Mouse (Mus musculus) right cerebral cortex, adult 2 months (tissue): ENCODE data around the gene Art5.
A peak's percentile ranks its signal among the peaks of the same experiment; 100 is the strongest.

Experiments
- DNase-seq, 2 experiments: peaks; one replicate each; pipeline ENCODE4 v3.0.0; 2021 to 2022; ENCODE audit warnings: low spot score in 2 of 2

Gene Art5

DNA sequence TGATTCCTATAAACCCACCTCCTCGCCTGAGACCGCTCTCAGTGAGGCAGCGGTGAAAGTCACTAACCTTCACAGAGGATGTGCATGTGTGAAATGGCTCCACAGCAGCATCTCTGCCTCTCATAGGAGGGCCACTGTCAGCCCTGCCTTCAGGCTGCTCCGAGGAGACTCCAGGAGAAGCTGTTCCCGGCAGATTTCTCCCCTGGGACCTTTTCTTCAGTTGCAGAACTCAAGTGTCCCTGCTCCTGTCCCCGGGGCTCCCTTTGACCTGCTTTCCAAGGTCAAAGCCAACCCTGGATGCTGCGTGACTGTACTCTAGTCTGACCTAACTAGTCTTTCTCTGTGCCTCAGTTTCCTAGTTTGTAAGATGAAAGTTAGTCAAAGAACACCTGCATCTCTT, at the start of gene Art5:
TSS of gene Art5 (minus strand) at position 319 of the 400 bp plus-strand sequence.
- DNase-seq: no peak

DNA sequence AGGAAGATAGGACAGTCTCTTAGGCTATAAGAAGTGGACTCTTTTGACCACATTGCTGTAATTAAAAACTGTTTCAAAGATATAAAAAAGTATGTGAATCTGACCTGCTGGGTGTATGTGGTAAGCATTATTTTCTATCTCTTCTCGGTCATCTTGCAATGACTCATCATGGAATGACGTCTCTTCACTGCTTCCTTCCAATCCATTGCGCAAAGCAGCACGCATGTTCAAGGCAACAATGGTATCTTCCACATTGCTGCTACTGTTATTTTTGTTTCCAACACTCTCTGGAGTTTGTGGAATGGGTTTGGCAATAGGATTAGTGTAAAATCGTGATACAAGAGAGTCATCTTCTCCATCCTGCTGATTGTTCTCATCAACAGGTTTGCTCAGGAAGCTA, 44.4 kb upstream of the Art5 start:
- no peak for DNase-seq

DNA sequence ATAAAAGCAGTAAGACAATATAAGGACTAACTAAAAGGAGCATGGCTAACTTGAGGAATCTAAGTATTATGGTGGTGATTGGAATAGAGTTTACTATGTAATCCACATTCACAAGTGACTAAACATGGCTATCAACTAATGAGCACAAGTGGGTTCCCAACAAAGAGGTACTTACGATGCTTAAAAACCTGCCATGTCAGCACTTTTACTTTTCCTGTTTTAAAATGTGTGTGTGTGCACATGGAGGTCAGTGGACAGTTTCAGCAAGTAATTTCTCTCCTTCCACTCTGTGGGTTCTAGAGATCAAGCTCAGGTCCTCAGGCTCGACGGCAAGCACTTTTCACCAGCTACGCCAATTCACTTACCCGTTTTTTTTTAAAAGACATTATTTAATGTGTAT, 28.6 kb upstream of the Art5 start:
- DNase-seq: no peak

DNA sequence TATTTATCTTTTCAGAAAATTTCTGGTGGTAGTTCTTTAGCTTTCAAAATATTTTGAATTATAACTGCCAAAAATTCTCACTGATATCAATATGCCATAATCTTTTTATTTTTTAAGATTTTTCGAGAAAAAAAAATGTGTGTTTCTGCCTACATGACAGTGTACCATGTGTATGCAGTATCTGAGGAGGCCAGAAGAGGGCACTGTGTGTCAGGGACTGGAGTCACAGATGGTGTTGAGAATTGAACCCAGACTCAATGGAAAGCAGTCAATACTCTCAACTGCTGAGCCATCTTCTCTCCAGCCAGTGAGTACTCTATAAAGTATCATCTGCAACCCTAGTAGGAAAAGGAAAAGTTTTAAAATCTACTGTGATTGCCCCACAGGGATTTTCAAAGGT, 28.2 kb upstream of the Art5 start:
- no peak for DNase-seq

DNA sequence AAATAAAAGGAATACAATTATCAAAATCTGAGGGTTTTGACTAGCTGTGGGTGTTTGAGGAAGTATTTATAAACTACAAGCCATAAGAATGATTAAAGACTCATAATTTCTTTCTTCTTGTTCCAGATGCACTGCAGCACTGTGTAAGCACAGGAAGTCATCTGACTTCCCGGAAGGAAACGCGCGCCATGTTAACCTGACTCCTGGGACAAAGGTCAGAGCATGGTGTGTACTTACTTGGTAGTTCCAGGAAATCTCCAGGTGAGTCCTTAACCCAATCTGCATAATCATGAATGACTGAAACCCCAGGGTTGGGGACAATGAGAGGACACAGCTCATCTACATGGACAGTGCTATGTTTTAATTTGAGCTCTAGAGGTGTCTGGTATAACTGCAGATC, 23.1 kb upstream of the Art5 start:
- no peak for DNase-seq

DNA sequence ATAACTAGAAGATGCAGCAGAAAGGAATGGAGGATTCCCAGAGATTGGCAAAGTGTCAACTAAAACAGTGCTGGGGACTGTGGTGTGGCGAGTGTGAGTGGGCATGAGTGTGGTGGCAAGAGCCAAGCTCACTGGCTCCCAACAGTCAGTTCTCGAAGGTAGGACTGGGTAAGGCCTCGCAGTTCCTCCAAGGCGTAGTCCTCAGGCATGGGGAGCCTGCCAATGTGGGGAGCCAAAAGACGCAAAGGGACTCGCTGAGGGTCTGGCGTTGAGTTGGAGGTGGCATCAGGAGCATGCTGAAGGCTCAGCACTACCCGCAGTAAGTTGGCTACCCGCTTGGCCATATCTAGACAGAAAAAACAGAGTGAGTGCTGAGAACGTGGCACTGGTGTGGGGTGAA, 11.0 kb upstream of the Art5 start:
- DNase-seq: no peak

DNA sequence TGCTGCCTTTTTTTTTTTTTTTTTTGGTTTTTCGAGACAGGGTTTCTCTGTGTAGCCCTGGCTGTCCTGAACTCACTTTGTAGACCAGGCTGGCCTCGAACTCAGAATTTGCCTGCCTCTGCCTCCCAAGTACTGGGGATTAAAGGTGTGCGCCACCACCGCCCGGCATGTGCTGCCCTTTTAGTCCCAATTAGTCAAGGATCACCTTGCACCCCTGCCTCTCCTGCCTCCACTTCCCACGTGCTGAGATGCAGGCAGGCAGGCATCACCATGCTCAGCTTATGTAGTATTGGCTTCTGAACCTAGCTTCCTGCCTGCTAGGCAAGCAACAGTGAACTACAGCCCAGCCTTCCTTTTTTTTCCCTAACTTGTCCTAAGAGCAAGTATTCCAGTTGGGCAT, 8.1 kb upstream of the Art5 start:
- DNase-seq: no peak

DNA sequence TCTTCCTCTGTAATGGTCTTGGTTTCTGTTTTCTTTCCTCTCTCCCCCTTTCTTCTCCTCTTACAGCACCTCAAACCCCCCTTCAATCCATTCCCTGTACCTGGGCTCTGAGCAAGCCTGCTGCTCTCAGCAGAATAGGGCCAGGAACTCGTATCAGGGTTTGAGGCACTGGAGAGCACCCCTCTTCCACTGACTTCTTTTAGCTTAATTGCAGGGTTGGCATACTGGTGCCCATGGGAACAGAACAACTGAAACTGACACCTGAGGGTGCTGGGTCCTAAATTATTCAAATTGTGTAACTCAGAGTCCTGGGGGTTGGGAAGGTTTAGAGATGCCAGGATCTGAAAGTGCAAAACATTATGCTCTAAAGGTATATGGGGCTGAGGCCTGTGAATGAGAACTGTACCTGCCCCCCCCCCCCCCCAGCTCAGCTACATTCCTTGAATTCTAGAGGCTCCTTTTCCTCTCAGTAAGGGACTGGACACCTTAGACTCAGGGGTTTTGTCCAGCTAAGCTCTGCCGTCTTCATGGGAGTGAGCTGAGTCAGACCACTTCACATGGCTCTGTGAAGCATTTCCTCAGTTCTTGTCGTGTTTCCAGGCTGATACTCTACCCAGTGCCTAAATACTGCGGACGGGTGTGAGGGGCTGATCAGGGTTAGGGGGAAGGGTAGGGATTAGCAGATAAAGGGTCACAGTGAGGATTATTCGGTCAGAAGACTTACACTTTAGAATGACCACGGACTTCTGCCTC, 7.5 kb upstream of the Art5 start, which contains the start of gene Chrna10:
TSS of gene Chrna10 (minus strand) at position 250 of the 753 bp plus-strand sequence.
- DNase-seq: no peak

DNA sequence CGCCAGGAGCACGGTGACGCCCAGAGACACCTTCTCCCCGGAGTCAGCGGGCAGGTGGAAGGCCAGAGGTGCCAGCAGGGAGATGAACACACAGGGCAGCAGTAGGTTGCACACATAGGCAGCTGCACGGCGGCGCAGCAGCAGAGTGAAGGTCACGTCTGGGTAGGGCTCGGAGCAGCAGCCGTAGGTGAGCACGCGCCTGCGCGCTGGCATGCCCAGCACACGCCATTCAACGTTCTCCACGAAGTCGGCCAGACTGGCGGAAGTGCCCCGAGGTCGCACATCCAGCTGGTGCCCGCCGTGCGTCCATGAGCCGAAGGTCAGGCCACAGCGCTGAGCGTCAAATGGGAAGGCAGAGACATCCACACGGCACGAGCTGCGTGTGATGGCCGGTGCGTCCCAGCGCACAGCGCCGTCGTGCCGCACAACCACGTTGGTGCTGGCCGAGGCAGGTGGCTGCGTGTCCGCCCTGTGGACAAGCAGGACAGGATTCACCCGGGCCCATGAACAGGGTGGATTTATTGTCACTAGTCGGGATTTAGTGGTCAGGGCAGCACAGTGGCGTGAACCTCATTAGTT, 4.0 kb upstream of the Art5 start:
- DNase-seq: no peak

DNA sequence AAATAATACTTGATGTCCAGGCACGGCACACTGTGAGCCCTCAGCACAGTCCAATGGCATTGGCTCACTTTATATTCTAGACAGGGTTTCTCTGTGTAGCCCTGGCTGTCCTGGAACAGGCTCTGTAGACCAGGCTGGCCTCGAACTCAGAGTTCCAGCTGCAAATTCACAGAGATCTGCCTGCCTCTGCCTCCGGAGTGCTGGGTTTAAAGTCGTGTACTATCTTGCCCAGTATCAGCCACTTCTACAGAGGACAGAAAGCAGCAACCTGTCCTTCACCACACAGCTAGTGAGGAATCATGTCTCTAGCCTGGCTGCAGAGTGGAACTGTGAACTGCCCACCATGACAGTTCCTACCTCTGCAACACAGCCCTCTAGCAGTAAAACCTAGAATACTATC, 457 bp upstream of the Art5 start:
- no peak for DNase-seq

DNA sequence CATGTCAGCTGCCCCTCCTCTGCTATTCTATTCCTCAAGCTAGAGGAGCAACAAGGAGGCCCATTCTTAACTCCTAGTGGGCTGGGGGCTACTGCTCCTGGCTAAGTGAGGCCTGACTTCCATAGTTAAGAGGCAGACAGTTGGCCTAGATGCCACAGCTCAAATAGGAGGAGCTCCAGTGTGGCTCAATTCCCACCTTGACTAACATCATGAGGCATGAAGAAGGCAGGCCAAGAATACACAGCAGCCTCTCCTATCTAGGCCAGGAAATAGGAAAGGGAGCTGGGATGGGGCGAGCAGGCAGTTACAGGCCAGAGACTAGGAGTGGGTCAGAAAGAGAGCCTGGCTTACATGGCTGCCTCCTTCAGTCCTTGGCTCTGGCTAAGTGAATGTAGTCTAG, 1.1 kb downstream of the Art5 start:
- no peak for DNase-seq

DNA sequence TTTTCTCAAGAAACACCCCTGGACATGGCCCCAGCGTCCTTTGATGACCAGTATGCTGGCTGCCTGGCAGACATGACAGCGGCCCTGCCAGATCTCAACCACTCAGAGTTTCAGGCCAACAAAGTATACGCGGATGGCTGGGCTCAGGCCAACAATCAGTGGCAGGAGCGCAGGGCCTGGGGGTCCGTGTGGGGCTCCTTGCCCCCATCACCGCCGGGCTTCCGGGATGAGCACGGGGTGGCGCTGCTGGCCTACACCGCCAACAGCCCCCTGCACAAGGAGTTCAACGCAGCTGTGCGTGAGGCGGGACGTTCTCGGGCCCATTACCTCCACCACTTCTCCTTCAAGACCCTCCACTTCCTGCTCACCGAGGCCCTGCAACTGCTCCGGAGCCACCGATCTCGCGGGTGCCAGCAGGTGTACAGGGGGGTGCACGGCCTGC, 2.6 kb downstream of the Art5 start:
- no peak for DNase-seq

DNA sequence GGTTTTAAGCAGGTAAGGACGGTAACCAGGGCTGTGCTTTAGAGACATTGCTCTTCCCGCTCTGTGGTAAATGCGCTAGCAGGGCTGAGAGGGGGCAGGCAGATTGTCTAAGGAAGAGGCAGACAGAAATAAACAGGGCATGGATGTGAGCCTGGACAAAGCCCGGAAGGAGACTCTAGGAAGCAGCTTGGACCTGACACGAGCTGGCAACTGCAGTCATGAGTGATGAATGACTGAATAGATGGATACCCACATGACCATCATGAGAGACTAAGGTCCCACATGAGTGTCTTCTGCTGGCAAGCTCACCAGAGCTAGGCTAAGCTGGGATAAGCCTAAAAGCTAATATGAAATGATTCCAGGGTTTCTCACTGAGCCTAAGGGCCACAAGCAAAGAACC, 5.2 kb downstream of the Art5 start:
- no peak for DNase-seq

DNA sequence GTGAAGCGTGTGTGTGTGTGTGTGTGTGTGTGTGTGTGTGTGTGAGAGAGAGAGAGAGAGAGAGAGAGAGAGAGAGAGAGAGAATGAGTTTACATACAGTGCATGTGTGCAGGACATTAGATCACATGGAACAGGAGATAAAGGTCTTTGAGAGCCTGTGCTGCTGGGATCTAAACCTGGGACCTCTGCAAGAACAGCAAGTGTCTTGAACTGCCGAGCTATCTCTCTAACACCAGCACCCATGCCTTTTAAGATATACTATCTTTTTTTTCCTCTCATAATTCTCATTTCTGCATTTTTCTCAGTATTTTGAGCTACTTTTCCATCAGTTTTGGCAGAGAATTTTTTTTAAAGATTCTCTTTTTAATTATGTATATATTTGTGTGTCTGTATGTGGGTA, 5.7 kb downstream of the Art5 start:
- DNase-seq: no peak

DNA sequence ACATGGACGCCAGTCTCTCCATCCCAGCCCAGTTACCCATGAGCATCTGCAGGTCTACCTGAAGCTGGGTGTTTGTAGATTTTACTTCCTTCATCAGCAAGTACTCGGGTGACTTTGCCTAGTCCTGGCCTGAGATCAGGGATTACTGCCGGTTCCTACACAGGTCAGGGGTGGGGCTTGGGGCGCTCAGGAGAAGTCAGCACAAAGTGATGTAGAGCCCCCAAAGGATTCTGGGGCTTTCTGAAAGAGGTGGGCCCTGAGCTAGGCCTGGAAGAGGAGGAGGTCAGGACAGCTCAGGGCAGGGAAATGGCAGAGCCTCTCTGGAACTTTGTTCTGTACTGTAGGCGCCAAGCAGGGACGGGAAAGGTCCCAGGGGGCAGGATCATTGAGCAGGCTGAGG, 6.6 kb downstream of the Art5 start:
- no peak for DNase-seq

DNA sequence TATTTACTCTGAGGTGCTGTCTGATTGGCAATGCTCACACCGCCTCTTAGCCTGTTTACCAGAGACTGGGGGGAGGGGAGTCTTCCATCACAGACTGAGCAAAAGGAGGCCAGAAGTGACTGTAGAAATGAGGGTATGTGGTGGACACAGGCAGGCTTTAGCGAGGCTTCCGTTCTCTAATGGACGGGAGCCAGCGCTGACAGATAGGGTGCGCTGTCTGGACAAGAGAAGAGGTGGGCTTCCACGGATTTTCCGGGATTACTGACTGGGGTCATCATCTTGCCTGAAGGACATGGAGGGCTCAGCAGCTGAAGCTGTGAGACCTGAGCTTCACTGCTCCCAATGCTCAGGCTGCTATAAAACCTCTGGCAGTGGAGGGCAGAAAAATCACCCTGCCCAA, 7.0 kb downstream of the Art5 start:
- no peak for DNase-seq

DNA sequence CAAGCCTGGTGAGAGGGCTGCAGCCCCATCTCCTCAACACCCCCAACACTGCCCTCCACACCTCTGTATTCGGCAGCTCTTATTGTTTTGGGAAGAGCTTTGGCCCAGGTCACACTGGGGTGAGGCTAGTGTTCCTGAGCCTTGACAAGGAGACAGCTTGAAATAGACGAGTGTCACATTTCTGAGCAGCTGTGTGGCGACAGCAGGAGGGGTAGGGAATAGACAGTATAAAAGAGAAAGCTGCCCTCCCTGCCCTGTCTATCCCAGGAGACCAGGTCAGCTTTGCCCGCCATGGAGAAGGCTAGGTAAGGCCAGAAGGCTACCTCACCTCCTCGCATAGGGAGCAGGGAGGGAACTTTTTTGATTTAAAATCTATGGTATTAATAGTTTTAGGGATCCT, 7.8 kb downstream of the Art5 start, which contains the start of gene Art1:
TSS of gene Art1 (plus strand) at position 257 of the 400 bp plus-strand sequence.
- DNase-seq: no peak

DNA sequence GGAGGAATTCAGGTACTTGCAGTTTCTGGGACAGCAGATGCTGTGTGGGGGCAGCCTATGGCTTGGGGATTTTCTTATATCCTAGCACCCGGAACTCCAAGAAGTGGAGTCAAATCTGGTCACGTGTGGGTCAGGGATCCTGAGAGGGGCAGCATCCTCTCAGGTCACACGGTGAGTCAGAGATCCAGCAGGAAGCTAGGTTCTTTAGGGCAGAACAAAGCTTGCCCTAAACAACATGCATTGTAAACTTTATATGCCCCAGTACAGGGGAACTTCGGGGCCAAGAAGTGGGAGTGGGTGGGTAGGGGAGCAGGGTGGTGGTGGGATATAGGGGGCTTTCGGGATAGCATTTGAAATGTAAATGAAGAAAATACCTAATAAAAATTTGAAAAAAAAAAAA, 8.4 kb downstream of the Art5 start:
- DNase-seq: no peak

DNA sequence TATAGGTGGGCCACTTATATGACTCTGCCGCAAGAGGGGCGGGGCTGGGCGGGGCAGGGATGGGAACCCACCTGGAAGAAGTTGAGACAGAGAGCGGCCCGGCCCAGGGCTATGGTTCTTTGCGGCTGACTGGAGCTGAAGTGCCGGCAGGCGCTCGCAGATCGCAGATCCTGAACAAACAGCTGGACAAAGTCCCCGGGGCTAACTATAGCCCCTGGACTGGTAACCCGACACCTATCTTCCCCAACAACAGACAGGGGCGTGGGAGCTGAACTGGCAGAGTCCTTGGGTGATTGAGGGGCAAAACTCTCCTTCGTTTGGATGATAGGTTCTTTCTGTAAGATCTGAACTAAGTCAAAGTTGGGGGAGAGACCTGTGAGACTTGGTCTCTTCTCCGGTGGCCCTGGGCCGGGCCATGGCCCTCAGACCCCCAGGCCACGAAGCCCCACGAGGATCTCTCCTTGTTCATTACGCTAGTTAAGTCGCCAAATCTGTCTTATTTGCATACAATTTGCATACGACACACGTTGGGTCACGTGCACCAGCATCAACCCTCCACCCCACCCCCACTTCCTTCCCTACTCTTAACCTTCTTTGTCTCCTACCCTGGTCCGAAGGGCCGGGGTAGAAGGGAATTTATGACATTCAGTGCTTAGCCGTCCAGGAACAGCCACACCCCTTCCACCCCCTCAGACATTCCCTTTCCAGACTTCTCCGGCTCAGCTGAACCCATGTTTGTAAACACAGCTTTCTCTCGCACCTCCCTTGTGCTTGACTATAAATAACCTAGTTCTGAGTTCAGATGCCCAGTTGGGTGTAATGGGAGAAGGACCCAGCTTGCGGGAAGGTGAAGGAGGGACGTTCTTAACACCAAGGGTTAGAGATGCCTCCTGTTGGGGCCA, 9.3 kb downstream of the Art5 start:
- no peak for DNase-seq

DNA sequence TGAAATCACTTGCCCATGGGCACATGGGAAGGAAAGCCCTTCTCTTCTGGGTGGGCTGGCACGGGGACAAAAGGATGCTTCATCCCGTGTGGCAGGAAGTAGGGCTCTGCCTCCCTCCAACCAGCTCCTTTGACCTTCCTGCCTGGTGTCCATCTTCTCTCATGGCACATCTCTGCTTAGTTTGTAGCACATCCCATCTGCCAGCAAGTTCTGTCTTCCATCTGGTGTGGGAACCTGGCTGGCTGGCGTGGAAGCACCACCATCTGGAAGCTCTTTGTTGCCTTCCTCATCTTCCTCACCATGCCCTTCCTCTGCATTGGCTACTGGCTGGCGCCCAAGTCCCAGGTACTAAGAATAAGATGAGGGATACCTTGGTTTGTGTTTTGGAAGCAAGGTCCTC, 22.0 kb downstream of the Art5 start:
- peak; percentile 17 to 24 for DNase-seq

DNA sequence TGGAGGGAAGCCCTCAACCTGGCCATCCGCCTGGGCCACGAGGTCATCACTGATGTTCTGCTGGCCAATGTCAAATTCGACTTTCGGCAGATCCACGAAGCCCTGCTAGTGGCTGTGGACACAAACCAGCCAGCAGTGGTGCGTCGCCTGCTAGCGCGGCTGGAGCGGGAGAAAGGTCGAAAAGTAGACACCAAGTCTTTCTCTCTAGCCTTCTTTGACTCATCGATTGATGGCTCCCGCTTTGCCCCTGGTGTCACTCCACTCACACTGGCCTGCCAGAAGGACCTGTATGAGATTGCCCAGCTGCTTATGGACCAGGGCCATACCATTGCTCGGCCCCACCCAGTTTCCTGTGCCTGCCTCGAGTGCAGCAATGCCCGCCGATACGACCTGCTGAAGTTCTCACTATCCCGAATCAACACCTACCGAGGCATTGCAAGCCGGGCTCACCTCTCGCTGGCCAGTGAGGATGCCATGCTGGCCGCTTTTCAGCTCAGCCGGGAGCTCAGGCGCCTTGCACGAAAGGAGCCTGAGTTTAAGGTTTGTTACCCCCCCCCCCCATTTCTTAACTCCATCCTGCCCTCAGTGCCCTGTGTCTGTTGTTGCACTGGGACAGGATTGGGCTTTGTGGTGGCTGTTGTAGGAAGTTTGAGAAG, 25.1 kb downstream of the Art5 start:
- DNase-seq: no peak

DNA sequence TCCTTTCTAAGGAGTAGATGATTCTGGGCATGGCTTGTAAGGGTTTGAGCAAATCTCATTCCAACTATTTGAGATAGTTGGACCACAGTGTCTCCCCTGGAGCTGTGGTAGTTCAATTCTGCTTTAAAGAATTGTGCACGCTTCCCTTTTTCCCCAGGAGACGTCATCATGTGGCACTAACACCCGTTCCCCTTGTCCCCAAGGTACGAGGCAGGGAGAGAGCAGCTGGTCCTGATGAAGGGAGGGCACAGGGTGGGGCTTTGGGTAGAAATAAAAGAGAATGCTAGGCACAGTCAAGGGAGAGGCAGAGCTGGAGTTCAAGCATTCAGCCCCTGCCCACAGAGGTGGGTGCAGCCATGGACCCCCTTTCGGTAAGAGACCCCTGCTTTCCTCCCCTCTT, 26.5 kb downstream of the Art5 start, which contains the start of gene Trpc2:
TSS of gene Trpc2 (plus strand) at position 301 of the 400 bp plus-strand sequence.
- DNase-seq: no peak
